Mouse (Mus musculus) limb, embryonic 14.5 days (tissue): ENCODE results near the gene Tedc1. TPM values are rescaled to one million over a fixed set of nuclear protein-coding genes. Genes with fewer than 3 reads are reported as not detected.

Experiments used
- ATAC-seq: fragments of 200-750 bp; cut with Nextera tagmentation; 2 replicates; pipeline ENCODE4 v1.8.0; 2017; ENCODE audit warnings: low read depth, moderate number of reproducible peaks, moderate TSS enrichment; ENCODE audit not compliant: low FRiP score
- DNase-seq: peaks from one replicate; pipeline ENCODE4 v3.0.0-alpha.2; 2015; ENCODE audit warnings: low spot score
- H3K27ac ChIP-seq: fragments of 300-500 bp; sonication (generic); replicated peaks from 2 replicates; pipeline ENCODE4 v1.5.1; 2014; ENCODE audit warnings: low read depth, mild to moderate bottlenecking, low read length, moderate library complexity, mixed read lengths
- H3K27me3 ChIP-seq: fragments of 300-500 bp; sonication (generic); 2 replicates; pipeline ENCODE4 v1.6.1; 2014; ENCODE audit warnings: low read length, mixed read lengths; ENCODE audit not compliant: control insufficient read depth, insufficient read depth
- H3K36me3 ChIP-seq: fragments of 300-500 bp; sonication (generic); 2 replicates; pipeline ENCODE4 v1.6.1; 2014; ENCODE audit warnings: mild to moderate bottlenecking, low read length, moderate library complexity, mixed read lengths; ENCODE audit not compliant: control insufficient read depth, insufficient read depth
- H3K4me1 ChIP-seq: fragments of 300-500 bp; sonication (generic); 2 replicates; pipeline ENCODE4 v1.6.1; 2014; ENCODE audit warnings: antibody characterized with exemption, low read length, mixed read lengths; ENCODE audit not compliant: control insufficient read depth, insufficient read depth
- H3K4me2 ChIP-seq: fragments of 300-500 bp; sonication (generic); replicated peaks from 2 replicates; pipeline ENCODE4 v1.6.1; 2014; ENCODE audit warnings: low read depth, mild to moderate bottlenecking, low read length, moderate library complexity; ENCODE audit not compliant: severe bottlenecking
- H3K4me3 ChIP-seq: fragments of 300-500 bp; sonication (generic); replicated peaks from 2 replicates; pipeline ENCODE4 v1.5.1; 2014; ENCODE audit warnings: low read length
- H3K9ac ChIP-seq: fragments of 300-500 bp; sonication (generic); 2 replicates; pipeline ENCODE4 v1.6.1; 2014; ENCODE audit warnings: mild to moderate bottlenecking, low read depth, low read length, moderate library complexity; ENCODE audit not compliant: severe bottlenecking
- H3K9me3 ChIP-seq: fragments of 300-500 bp; sonication (generic); 2 replicates; pipeline ENCODE4 v1.6.1; 2016; ENCODE audit warnings: low read length; ENCODE audit not compliant: control insufficient read depth
- POLR2A ChIP-seq: fragments of 200-500 bp; IDR thresholded peaks from 2 replicates; pipeline ENCODE4 v1.8.0; 2012; ENCODE audit warnings: inconsistent platforms, mild to moderate bottlenecking, moderate library complexity, borderline replicate concordance; ENCODE audit not compliant: insufficient read depth, insufficient read length; ENCODE audit errors: extremely low read depth
- WGBS: fragments of 180-500 bp; shearing (Covaris S2); extraction: QIAGEN DNeasy Blood & Tissue Kit; methylation state at CpG from one replicate; pipeline ENCODE4 v1.1.7; 2014; 5-methylcytosine and 5-hydroxymethylcytosine counted together
- polyA plus RNA-seq, 2 experiments: library from polyadenylated mRNA; depleted of rRNA in 1 of 2; stranded (reverse) in 1 of 2; unstranded in 1 of 2; fragments of >200 nt; fragmentation: Nextera tagmentation in 1 of 2; extraction: Ambion mirVana in 1 of 2; gene quantifications; 2 replicates each; pipeline versions ENCODE4 v1.2.1 to v1.2.3; 2012 to 2014

Tedc1 gene
- polyA plus RNA-seq, 2 experiments, result 19.5 to 30.8 TPM

GRCm38 (mm10) chr12:113114856-113115538 is 41.2 kb upstream of the Tedc1 start:
- DNase-seq (no peak), ATAC-seq (no peak)
- no peaks in the 10 kb centered on the region for H3K9me3 ChIP-seq
- 79% methylated on average over 16 of the region's 16 CpGs for WGBS
- H3K27me3 ChIP-seq, result no peaks in the 10 kb centered on the region
- no peak overlapping the region for H3K4me2 ChIP-seq
- no peak for TF ChIP-seq POLR2A
- peaks cover 76% of the 10 kb centered on the region for H3K36me3 ChIP-seq
- H3K27ac ChIP-seq, result no peak overlapping the region
- no peak overlapping the region for H3K4me3 ChIP-seq
- no peak overlapping the region for H3K9ac ChIP-seq
- H3K4me1 ChIP-seq, result no peaks in the 10 kb centered on the region

- Histone ChIP-seq H3K4me3 (no peak overlapping the region), H3K9me3 (no peaks in the 10 kb centered on the region), H3K27me3 (no peaks in the 10 kb centered on the region), H3K27ac (no peak overlapping the region), H3K4me2 (no peak overlapping the region), H3K36me3 (peaks cover 94% of the 10 kb centered on the region), H3K4me1 (no peaks in the 10 kb centered on the region), H3K9ac (no peak overlapping the region)
- TF ChIP-seq POLR2A, result no peak
- ATAC-seq (0 out of 2 replicates have a peak, but pooled peaks have one; percentile 64), DNase-seq (peak; percentile 77)
- 87% methylated on average over 20 of the region's 20 CpGs for WGBS
Measured at GRCm38 (mm10) chr12:113119516-113120410, 36.5 kb upstream of the Tedc1 start.

DNA sequence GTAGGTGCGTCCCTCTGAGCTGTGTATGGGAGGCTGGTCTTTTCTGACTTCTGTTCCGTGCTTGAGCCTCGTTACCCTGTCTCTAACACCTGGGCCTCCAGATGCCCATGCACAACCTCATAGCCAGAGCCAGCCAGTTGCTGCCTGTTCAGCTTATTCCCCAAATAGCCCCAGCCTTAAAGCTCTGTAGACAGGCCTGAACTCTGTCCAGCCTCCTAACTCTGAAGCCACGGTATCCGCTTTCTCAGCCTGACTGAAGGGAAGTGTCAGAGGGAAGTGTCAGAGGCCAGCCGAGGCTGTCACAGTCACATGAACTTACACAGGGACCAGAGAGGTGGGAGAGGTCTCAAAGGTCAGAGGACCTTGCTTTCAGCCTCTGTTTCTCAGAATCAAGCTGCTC is 31.5 kb upstream of the Tedc1 start:
- Histone ChIP-seq H3K4me3 (no peak overlapping the region), H3K9ac (no peak overlapping the region), H3K36me3 (peaks cover 100% of the 10 kb centered on the region), H3K27me3 (no peaks in the 10 kb centered on the region), H3K9me3 (no peaks in the 10 kb centered on the region), H3K4me1 (no peaks in the 10 kb centered on the region), H3K27ac (no peak overlapping the region), H3K4me2 (no peak overlapping the region)
- 69% methylated on average over 6 of the region's 6 CpGs for WGBS
- no peak for TF ChIP-seq POLR2A
- no peak for DNase-seq
- no peak for ATAC-seq

DNA sequence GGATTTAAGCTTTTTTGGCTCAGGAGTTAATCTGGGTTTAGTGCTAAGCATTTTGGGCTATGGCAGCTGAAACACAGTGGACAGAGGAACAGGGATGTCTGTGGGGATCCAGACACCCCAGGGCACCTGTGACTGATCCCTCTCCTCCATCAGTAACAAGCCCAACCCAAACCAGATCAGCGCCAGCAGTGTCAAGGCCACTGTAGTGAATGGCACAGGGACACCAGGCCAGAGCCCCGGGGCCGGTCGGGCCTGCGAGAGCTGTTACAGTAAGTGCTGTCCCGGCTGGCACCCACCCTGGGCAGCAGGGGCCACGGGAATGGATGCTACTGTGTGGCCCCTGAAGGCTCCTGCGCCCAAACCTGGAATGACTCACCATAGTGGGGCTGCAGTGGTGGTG is 25.5 kb upstream of the Tedc1 start:
- H3K9ac ChIP-seq, result no peak overlapping the region
- 97% methylated on average over 8 of the region's 8 CpGs for WGBS
- no peak for TF ChIP-seq POLR2A
- ATAC-seq (no peak), DNase-seq (no peak)
- H3K4me2 ChIP-seq, result no peak overlapping the region
- H3K27ac ChIP-seq, result no peak overlapping the region
- H3K27me3 ChIP-seq, result no peaks in the 10 kb centered on the region
- H3K9me3 ChIP-seq, result no peaks in the 10 kb centered on the region
- peaks cover 100% of the 10 kb centered on the region for H3K36me3 ChIP-seq
- H3K4me3 ChIP-seq, result no peak overlapping the region
- no peaks in the 10 kb centered on the region for H3K4me1 ChIP-seq

- H3K4me2 ChIP-seq, result no peak overlapping the region
- WGBS, result 96% methylated on average over 14 of the region's 14 CpGs
- H3K4me1 ChIP-seq, result no peaks in the 10 kb centered on the region
- no peak for TF ChIP-seq POLR2A
- no peaks in the 10 kb centered on the region for H3K9me3 ChIP-seq
- H3K36me3 ChIP-seq, result peaks cover 100% of the 10 kb centered on the region
- no peaks in the 10 kb centered on the region for H3K27me3 ChIP-seq
- no peak overlapping the region for H3K9ac ChIP-seq
- H3K4me3 ChIP-seq, result no peak overlapping the region
- ATAC-seq, result no peak
- no peak overlapping the region for H3K27ac ChIP-seq
- DNase-seq, result no peak
Measured at GRCm38 (mm10) chr12:113131601-113132000, 24.6 kb upstream of the Tedc1 start.
